Mouse (Mus musculus) CH12.LX (cell line): Measurements from ENCODE around the gene Strip1. TPM values are rescaled to one million over a fixed set of nuclear protein-coding genes. Genes with fewer than 3 reads are reported as not detected.

Experiments
- DNase-seq: peaks from one replicate; pipeline ENCODE4 v3.0.0-alpha.2; 2013; ENCODE audit errors: extremely low read depth
- H3K27ac ChIP-seq: 2 replicates; pipeline ENCODE4 v1.5.1; 2012; ENCODE audit warnings: low read depth, mild to moderate bottlenecking, control low read depth, moderate library complexity; ENCODE audit not compliant: insufficient read depth
- H3K27me3 ChIP-seq: replicated peaks from 2 replicates; pipeline ENCODE3; 2012; ENCODE audit warnings: inconsistent platforms
- H3K36me3 ChIP-seq, 2 experiments: replicated peaks in 1 of 2; 2 replicates each; pipeline versions ENCODE3 to v1.6.1; 2012; ENCODE audit warnings: inconsistent platforms in 1 of 2, low read length in 1 of 2, mild to moderate bottlenecking in 1 of 2, mixed read lengths in 1 of 2, moderate library complexity in 1 of 2; ENCODE audit not compliant: control insufficient read depth in 1 of 2, insufficient read depth in 1 of 2
- H3K4me1 ChIP-seq, 2 experiments: 2 replicates each; pipeline ENCODE4 v1.6.1; 2012; ENCODE audit warnings: inconsistent platforms in 1 of 2, moderate library complexity in 1 of 2; ENCODE audit not compliant: insufficient read depth in 2 of 2, control insufficient read depth in 1 of 2
- H3K4me2 ChIP-seq: 2 replicates; pipeline ENCODE4 v1.6.1; 2012; ENCODE audit warnings: low read depth, mild to moderate bottlenecking, control low read depth; ENCODE audit not compliant: poor library complexity, insufficient read depth, severe bottlenecking
- H3K4me3 ChIP-seq, 3 experiments: fragments of 150-350 bp in 1 of 3; sonication (generic) in 1 of 3; replicated peaks in 1 of 3; 2 replicates each; pipeline versions ENCODE3 to v1.5.1; 2011 to 2012; ENCODE audit warnings: low read depth in 2 of 3, low read length in 2 of 3, mild to moderate bottlenecking in 2 of 3, moderate library complexity in 2 of 3, control low read depth in 1 of 3, improper control_type of control experiment in 1 of 3, inconsistent platforms in 1 of 3, mixed read lengths in 1 of 3; ENCODE audit not compliant: poor library complexity in 1 of 3
- H3K79me2 ChIP-seq: replicated peaks from 2 replicates; pipeline ENCODE4 v1.6.1; 2012; ENCODE audit warnings: mild to moderate bottlenecking, moderate library complexity; ENCODE audit not compliant: control insufficient read depth, poor library complexity, insufficient read depth, severe bottlenecking; ENCODE audit errors: extremely low read depth
- H3K9ac ChIP-seq: 2 replicates; pipeline ENCODE4 v1.6.1; 2012; ENCODE audit warnings: low read depth, mild to moderate bottlenecking, control low read depth, moderate library complexity; ENCODE audit not compliant: insufficient read depth
- H3K9me3 ChIP-seq: replicated peaks from 2 replicates; pipeline ENCODE3; 2012; ENCODE audit warnings: low read length, inconsistent platforms, mixed read lengths
- CHD2 ChIP-seq: IDR thresholded peaks from 2 replicates; pipeline ENCODE4 v1.6.1; 2011; ENCODE audit warnings: low read length, improper control_type of control experiment
- CTCF ChIP-seq, 2 experiments: IDR thresholded peaks in 1 of 2; conservative IDR thresholded peaks in 1 of 2; 2 replicates each; pipeline ENCODE4 v1.5.1; 2011 to 2012; ENCODE audit warnings: low read depth in 2 of 2, low read length in 2 of 2, improper control_type of control experiment in 1 of 2, inconsistent platforms in 1 of 2, mild to moderate bottlenecking in 1 of 2, moderate library complexity in 1 of 2
- E2F4 ChIP-seq: IDR thresholded peaks from 2 replicates; pipeline ENCODE4 v1.6.1; 2011; ENCODE audit warnings: low read depth, low read length, improper control_type of control experiment; ENCODE audit not compliant: insufficient replicate concordance
- ELF1 ChIP-seq: IDR thresholded peaks from 2 replicates; pipeline ENCODE4 v1.6.1; 2014; ENCODE audit warnings: low read depth, mild to moderate bottlenecking, inconsistent platforms, low read length, improper control_type of control experiment
- EP300 ChIP-seq: IDR thresholded peaks from 2 replicates; pipeline ENCODE4 v1.6.1; 2011; ENCODE audit warnings: low read length, improper control_type of control experiment
- ETS1 ChIP-seq: conservative IDR thresholded peaks from 2 replicates; pipeline ENCODE4 v1.6.1; 2012; ENCODE audit warnings: low read depth, mild to moderate bottlenecking, inconsistent platforms, low read length, improper control_type of control experiment, moderate library complexity
- GABPA ChIP-seq: IDR thresholded peaks from 2 replicates; pipeline ENCODE4 v1.6.1; 2012; ENCODE audit warnings: low read depth, low read length, improper control_type of control experiment, inconsistent platforms; ENCODE audit not compliant: insufficient replicate concordance
- JUND ChIP-seq: conservative IDR thresholded peaks from 2 replicates; pipeline ENCODE4 v1.6.1; 2011; ENCODE audit warnings: low read depth, low read length, improper control_type of control experiment
- KAT2A ChIP-seq: IDR thresholded peaks from 2 replicates; pipeline ENCODE4 v1.6.1; 2012; ENCODE audit warnings: low read length, improper control_type of control experiment, inconsistent platforms; ENCODE audit not compliant: insufficient replicate concordance
- MAX ChIP-seq: IDR thresholded peaks from 2 replicates; pipeline ENCODE4 v1.6.1; 2011; ENCODE audit warnings: low read length, improper control_type of control experiment
- MAZ ChIP-seq: IDR thresholded peaks from 2 replicates; pipeline ENCODE4 v1.6.1; 2012; ENCODE audit warnings: low read depth, mild to moderate bottlenecking, inconsistent platforms, low read length, improper control_type of control experiment, moderate library complexity
- MEF2A ChIP-seq: IDR thresholded peaks from 2 replicates; pipeline ENCODE4 v1.6.1; 2014; ENCODE audit warnings: low read depth, mild to moderate bottlenecking, inconsistent platforms, low read length, improper control_type of control experiment, borderline replicate concordance
- MXI1 ChIP-seq: IDR thresholded peaks from 2 replicates; pipeline ENCODE4 v1.6.1; 2011; ENCODE audit warnings: mild to moderate bottlenecking, low read depth, low read length, improper control_type of control experiment
- NELFE ChIP-seq: IDR thresholded peaks from 2 replicates; pipeline ENCODE4 v1.6.1; 2011; ENCODE audit warnings: low read depth, low read length, improper control_type of control experiment
- NRF1 ChIP-seq: IDR thresholded peaks from 2 replicates; pipeline ENCODE4 v1.6.1; 2014; ENCODE audit warnings: low read depth, mild to moderate bottlenecking, inconsistent platforms, low read length, improper control_type of control experiment, moderate library complexity
- PAX5 ChIP-seq: IDR thresholded peaks from 2 replicates; pipeline ENCODE4 v1.6.1; 2012; ENCODE audit warnings: low read length, inconsistent platforms, mixed read lengths
- POLR2AphosphoS2 ChIP-seq: IDR thresholded peaks from 2 replicates; pipeline ENCODE4 v1.6.1; 2011; ENCODE audit warnings: low read depth, low read length, improper control_type of control experiment
- RAD21 ChIP-seq: IDR thresholded peaks from 2 replicates; pipeline ENCODE4 v1.6.1; 2011; ENCODE audit warnings: low read depth, mild to moderate bottlenecking, low read length, improper control_type of control experiment, moderate library complexity
- TBP ChIP-seq: conservative IDR thresholded peaks from 2 replicates; pipeline ENCODE4 v1.6.1; 2011; ENCODE audit warnings: low read depth, low read length, improper control_type of control experiment
- UBTF ChIP-seq: IDR thresholded peaks from 2 replicates; pipeline ENCODE4 v1.6.1; 2012; ENCODE audit warnings: low read depth, mild to moderate bottlenecking, inconsistent platforms, low read length, improper control_type of control experiment, moderate library complexity
- USF2 ChIP-seq: conservative IDR thresholded peaks from 2 replicates; pipeline ENCODE4 v1.6.1; 2011; ENCODE audit warnings: low read depth, low read length, improper control_type of control experiment
- ZC3H11A ChIP-seq: IDR thresholded peaks from 2 replicates; pipeline ENCODE4 v1.6.1; 2012; ENCODE audit warnings: low read depth, mild to moderate bottlenecking, inconsistent platforms, low read length, improper control_type of control experiment
- ZNF384 ChIP-seq: IDR thresholded peaks from 2 replicates; pipeline ENCODE4 v1.6.1; 2012; ENCODE audit warnings: low read depth, low read length, improper control_type of control experiment, inconsistent platforms
- dilution Hi-C: fragments of 300-500 bp; cut with MboI; formaldehyde crosslinking; loops from 2 replicates; pipeline ENCODE4 v1.14.3; 2020; ENCODE audit warnings: low sequenced_read_pairs; ENCODE audit not compliant: extremely low pct_unique_long_range_greater_than_20kb, extremely low pct_ligation_motif_present
- in situ Hi-C: fragments of 300-500 bp; cut with MboI; formaldehyde crosslinking; loops from 3 replicates; pipeline ENCODE4 v1.14.3; 2019; ENCODE audit warnings: low sequenced_read_pairs, low pct_ligation_motif_present, low pct_unique_long_range_greater_than_20kb, mixed read lengths
- polyA plus RNA-seq: library from polyadenylated mRNA; unstranded; fragments of >175 nt; gene quantifications from 2 replicates; pipeline ENCODE4 v1.2.1, GENCODE M21; 2012; ENCODE audit warnings: low read depth; ENCODE audit not compliant: insufficient read length
- total RNA-seq, 2 experiments: library from RNA; depleted of rRNA; stranded (reverse); fragments of 300-350 nt in 1 of 2; fragments of >200 nt in 1 of 2; gene quantifications; 2 replicates each; pipeline ENCODE4 v1.2.3; 2012 to 2014

Gene Strip1
- total and polyA plus RNA-seq, 3 experiments = 18.4 to 28.2 (median 27.0) TPM

DNA sequence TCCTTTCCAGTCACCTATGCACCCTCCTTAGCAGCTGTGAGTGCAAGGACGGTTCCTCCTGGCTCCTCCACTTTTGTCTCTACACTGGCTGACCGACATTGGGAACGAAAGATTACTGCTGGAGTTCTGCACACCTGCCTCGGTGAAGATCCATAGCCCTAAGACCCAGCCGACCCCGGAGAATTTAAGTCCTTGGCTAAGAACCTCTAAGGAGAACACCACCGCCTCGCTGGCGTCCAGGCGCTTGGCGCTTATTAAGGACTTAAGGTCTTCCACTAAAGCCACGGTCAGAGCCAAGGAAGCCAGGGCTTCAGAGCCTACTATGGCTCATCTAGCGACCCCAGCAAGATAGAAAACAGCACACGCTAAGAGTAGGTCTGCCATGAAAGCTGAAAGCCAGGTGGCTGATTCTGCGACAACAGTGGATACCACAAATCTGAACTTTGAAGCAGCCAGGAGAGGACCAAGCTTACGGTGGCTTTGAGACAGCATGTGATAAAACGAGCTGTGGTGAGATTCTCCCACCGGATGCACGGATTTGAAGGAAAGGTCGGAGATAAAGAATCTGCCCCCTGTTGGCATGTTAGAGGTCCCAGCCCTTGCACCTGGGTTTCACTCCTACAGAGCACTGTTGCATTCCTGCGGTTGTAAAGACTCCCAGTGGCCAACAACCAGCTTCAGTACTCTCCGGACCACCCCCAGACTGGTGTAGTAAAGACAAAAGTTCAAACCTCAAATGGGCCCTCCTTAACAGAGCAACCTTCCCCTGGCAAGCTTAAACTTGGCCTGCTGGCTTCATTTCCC is 33.7 kb downstream of the Strip1 start:
- H3K36me3 ChIP-seq = no peaks in the 10 kb centered on the region
- in situ Hi-C loops = no loop called here
- H3K9me3 ChIP-seq = peaks cover 19% of the 10 kb centered on the region
- no peak overlapping the region for H3K4me2 ChIP-seq
- no peak overlapping the region for H3K4me3 ChIP-seq
- dilution Hi-C loops = no loop called here
- no peak overlapping the region for H3K9ac ChIP-seq
- no peaks in the 10 kb centered on the region for H3K79me2 ChIP-seq
- H3K27me3 ChIP-seq = peaks cover 4% of the 10 kb centered on the region
- no peak for DNase-seq
- TF ChIP-seq NELFE = no peak
- TF ChIP-seq POLR2AphosphoS2 = no peak
- TF ChIP-seq KAT2A = no peak
- no peak for TF ChIP-seq ETS1
- no peak for TF ChIP-seq ZC3H11A
- TF ChIP-seq MEF2A = no peak
- TF ChIP-seq GABPA = no peak
- TF ChIP-seq EP300 = no peak
- no peak for TF ChIP-seq CHD2
- TF ChIP-seq PAX5 = no peak
- no peak for TF ChIP-seq TBP
- TF ChIP-seq ELF1 = no peak
- TF ChIP-seq MXI1 = no peak
- TF ChIP-seq MAZ = no peak
- TF ChIP-seq NRF1 = no peak
- no peak for TF ChIP-seq JUND
- peaks cover 5 to 13% of the 10 kb centered on the region in 2 experiments; a peak in 2 of 4 replicates for H3K4me1 ChIP-seq
- H3K27ac ChIP-seq = no peak overlapping the region

- H3K36me3 ChIP-seq = no peaks in the 10 kb centered on the region
- H3K9me3 ChIP-seq = peaks cover 19% of the 10 kb centered on the region
- TF ChIP-seq MAX = no peak
- TF ChIP-seq CTCF (conservative IDR thresholded peaks at IDR 0.05 in 1 of 2, IDR thresholded peaks at IDR 0.05 in 1 of 2; ENCODE audit: low read depth in 2 of 2, low read length in 2 of 2) = no peak
- no peak for TF ChIP-seq RAD21
- no peak for TF ChIP-seq POLR2AphosphoS2
- TF ChIP-seq NELFE = no peak
- TF ChIP-seq KAT2A = no peak
- no peak for TF ChIP-seq USF2
- no peak for TF ChIP-seq UBTF
- no peak for TF ChIP-seq ZNF384
- no peak for TF ChIP-seq E2F4
- H3K79me2 ChIP-seq = no peaks in the 10 kb centered on the region
- in situ Hi-C loops = no loop called here
- peaks cover 5 to 13% of the 10 kb centered on the region in 2 experiments; a peak in 2 of 4 replicates for H3K4me1 ChIP-seq
- no peak overlapping the region for H3K4me2 ChIP-seq
- no peak overlapping the region for H3K27ac ChIP-seq
- no peak for DNase-seq
- peaks cover 4% of the 10 kb centered on the region for H3K27me3 ChIP-seq
- dilution Hi-C loops = no loop called here
- H3K4me3 ChIP-seq = no peak overlapping the region
- H3K9ac ChIP-seq = no peak overlapping the region
Observed at GRCm38 (mm10) chr3:107597134-107597533, 34.4 kb downstream of the Strip1 start.
